Mouse (Mus musculus) neural tube, embryonic 13.5 days (tissue): ENCODE data around the gene Enah. TPM values are rescaled to one million over a fixed set of nuclear protein-coding genes. Genes with fewer than 3 reads are reported as not detected.

Experiments used
- ATAC-seq: fragments of 200-750 bp; cut with Nextera tagmentation; 2 replicates; pipeline ENCODE4 v1.8.0; 2017; ENCODE audit warnings: low read depth, mild to moderate bottlenecking, moderate TSS enrichment, moderate library complexity
- H3K27ac ChIP-seq: fragments of 300-500 bp; sonication (generic); replicated peaks from 2 replicates; pipeline ENCODE4 v1.5.1; 2015; ENCODE audit warnings: moderate library complexity, mild to moderate bottlenecking, inconsistent platforms
- H3K27me3 ChIP-seq: fragments of 300-500 bp; sonication (generic); 2 replicates; pipeline ENCODE4 v1.6.1; 2015; ENCODE audit warnings: mild to moderate bottlenecking, inconsistent platforms
- H3K36me3 ChIP-seq: fragments of 300-500 bp; sonication (generic); 2 replicates; pipeline ENCODE4 v1.6.1; 2015; ENCODE audit warnings: mild to moderate bottlenecking, inconsistent platforms
- H3K4me1 ChIP-seq: fragments of 300-500 bp; sonication (generic); replicated peaks from 2 replicates; pipeline ENCODE4 v1.6.1; 2015; ENCODE audit warnings: inconsistent platforms
- H3K4me2 ChIP-seq: fragments of 300-500 bp; sonication (generic); 2 replicates; pipeline ENCODE4 v1.6.1; 2015; ENCODE audit warnings: inconsistent platforms, mild to moderate bottlenecking, moderate library complexity
- H3K4me3 ChIP-seq: fragments of 300-500 bp; sonication (generic); 2 replicates; pipeline ENCODE4 v1.5.1; 2015; ENCODE audit warnings: mild to moderate bottlenecking, inconsistent platforms
- H3K9ac ChIP-seq: fragments of 300-500 bp; sonication (generic); 2 replicates; pipeline ENCODE4 v1.6.1; 2015; ENCODE audit warnings: moderate library complexity, mild to moderate bottlenecking, inconsistent platforms
- H3K9me3 ChIP-seq: fragments of 300-500 bp; sonication (generic); 2 replicates; pipeline ENCODE4 v1.6.1; 2016; ENCODE audit warnings: inconsistent platforms
- WGBS: fragments of 180-500 bp; shearing (Covaris S2); methylation state at CpG from one replicate; pipeline ENCODE4 v1.1.7; 2015; 5-methylcytosine and 5-hydroxymethylcytosine counted together
- polyA plus RNA-seq: library from polyadenylated mRNA; unstranded; fragments of >200 nt; fragmentation: Nextera tagmentation; extraction: Ambion mirVana; gene quantifications from 2 replicates; pipeline ENCODE4 v1.2.1, GENCODE M21; 2015

The Enah gene
- polyA plus RNA-seq, 1 experiment from 2014 or later = 35.6 TPM

DNA sequence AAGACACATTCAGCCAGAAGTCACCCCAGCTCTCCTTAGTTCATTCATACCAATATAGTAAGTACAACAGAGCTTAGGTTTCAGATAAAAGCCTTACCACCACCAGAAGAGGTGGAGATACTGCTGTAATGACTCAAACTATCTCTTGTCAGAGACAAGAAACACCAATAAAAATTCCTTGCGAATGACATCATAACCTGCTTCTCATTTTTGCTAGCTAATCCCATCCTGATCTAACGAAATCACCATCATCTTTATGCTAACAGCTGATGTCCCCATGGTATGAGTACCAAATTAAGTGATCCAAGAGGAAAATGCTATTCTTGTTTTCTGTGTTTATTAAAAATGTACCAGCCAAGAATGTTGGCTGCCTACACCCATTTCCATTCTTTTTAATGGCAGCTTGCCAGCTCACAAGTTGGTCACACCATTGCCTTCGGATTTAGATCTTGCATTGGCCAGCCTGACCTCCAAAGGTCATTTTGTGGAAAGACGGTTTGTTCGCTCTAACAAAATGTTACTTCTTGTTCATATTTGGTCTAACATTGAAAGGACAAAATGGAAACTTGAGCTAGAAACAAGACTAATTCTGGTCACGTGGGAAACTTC lies 2.0 kb upstream of the Enah start:
- ATAC-seq = no peak
- H3K9ac ChIP-seq = no peak overlapping the region
- no peaks in the 10 kb centered on the region for H3K36me3 ChIP-seq
- H3K9me3 ChIP-seq = no peaks in the 10 kb centered on the region
- H3K27me3 ChIP-seq = no peaks in the 10 kb centered on the region
- H3K27ac ChIP-seq = no peak overlapping the region
- H3K4me3 ChIP-seq = no peak overlapping the region
- peak overlapping the region; percentile 61 for H3K4me2 ChIP-seq
- WGBS = 79% methylated on average over 6 of the region's 6 CpGs
- H3K4me1 ChIP-seq = peaks cover 28% of the 10 kb centered on the region

DNA sequence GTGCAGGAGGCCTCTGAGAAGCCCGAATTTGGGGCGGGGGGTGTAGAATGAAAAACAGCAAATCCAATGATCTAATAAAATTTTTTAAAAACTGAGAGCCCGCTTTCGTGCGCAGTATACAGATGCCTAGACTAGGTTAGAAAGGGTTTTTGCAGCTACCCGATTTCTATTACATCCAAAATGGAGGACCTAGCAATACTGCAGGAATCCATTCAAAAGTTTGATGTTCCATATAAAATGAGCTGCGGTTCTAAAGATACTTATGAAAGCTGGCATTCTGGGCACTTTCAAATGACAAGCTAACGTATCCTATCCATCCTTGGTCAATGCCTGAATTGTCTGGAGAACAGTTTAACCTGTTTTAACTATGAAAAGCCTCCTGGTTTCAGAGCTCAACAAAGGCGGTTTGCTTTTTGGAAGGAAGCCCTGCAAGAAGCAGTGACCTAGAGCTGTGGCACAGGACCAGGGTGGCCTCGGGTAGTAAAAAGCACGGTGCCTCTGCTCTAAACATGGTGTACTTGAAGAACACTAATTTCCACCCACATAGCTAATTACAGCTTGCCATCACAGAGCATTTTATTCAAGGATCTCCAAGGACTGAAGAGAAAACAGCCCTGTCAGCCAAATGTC lies 1.2 kb upstream of the Enah start:
- Histone ChIP-seq H3K4me2 (peak overlapping the region; percentile 61), H3K27me3 (no peaks in the 10 kb centered on the region), H3K9me3 (no peaks in the 10 kb centered on the region), H3K4me3 (peak overlapping the region; percentile 88), H3K27ac (peak overlapping the region; percentile 99), H3K4me1 (peaks cover 31% of the 10 kb centered on the region), H3K9ac (peak overlapping the region; percentile 98), H3K36me3 (0 out of 2 replicates have a peak, but pooled peaks cover under 1% of the 10 kb centered on the region)
- ATAC-seq = peak; percentile 3
- WGBS = 16% methylated on average over 11 of the region's 11 CpGs

DNA sequence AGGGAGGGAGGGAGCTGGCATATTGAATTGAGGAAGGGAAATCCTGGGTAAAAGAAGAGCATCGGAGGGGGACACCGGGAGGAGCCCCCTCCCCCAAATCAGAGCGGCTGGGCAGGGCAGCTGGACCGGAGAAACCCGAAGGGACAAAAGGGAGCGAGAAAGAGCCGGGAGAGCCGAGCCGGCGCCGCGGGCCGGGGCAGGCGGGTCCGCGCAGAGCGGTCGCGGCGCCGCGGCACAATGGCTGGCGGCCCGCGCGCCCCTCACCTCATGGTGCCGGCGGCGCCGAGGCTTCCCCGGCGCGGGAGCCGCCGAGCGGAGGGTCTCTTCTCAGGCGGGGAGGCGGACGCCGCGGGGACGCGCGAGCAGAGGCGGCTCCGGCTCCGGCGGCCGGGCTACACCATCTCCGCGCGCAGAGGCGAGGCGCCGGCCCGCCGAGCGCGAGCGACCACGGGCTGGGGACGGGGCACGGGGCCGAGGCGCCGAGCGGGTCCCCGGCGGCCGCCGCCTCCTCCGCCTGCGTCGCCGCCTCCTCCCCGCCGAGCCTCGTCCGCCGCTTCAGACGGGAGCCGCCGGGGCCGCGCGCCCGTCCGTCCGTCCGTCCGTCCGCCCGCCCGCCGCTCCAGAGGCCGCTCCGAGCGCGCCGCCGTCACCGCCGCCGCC lies 394 bp downstream of the Enah start:
- peak overlapping the region; percentile 61 for H3K4me2 ChIP-seq
- H3K9ac ChIP-seq = peak overlapping the region; percentile 98
- peak overlapping the region; percentile 99 for H3K27ac ChIP-seq
- ATAC-seq = peak; percentile 65
- peaks cover 37% of the 10 kb centered on the region for H3K4me1 ChIP-seq
- no peaks in the 10 kb centered on the region for H3K9me3 ChIP-seq
- H3K27me3 ChIP-seq = no peaks in the 10 kb centered on the region
- 0 out of 2 replicates have a peak, but pooled peaks cover 5% of the 10 kb centered on the region for H3K36me3 ChIP-seq
- peak overlapping the region; percentile 88 for H3K4me3 ChIP-seq
- WGBS = under 1% methylated on average over 26 of the region's 104 CpGs

DNA sequence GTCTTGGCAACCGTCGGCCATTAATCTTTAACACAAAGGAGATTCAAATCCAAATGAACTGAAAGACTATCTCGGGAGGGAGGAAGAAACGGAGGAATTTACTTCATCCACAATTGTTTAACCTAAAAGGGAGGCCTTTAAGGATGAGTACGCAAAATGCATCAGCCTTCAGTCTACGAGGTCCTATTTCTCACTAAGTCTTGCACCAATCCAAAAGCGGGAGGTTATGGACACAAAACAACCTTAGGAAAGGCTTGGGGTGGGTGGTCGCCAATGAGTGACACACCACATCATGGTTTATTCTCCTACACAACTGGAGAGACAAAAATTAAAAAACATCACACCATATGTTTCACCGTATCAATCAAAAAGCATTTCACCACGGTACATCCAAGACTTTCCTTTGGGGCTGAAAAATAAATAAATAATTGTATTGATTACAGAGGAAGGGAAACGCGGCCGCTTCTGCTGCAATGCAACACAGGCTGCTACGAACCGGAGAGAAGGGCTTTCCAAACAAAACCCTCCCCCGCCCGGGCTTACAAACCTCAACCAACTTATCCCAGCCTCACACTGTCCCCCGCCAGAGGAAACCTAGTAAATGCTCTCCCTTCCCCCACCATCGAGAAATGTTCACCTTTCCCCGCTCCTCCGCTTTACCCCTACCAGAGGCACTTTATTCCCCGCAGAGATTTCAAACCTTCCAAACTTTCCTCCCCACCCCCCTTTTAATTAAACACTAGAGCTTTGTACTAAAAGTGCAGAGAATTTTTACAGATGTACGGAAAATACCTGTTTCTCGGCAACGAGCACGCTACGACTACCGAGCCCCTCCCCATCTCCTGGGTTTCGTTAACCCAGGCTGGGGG lies 1.2 kb downstream of the Enah start:
- Histone ChIP-seq H3K27ac (peak overlapping the region; percentile 99), H3K27me3 (no peaks in the 10 kb centered on the region), H3K4me2 (peak overlapping the region; percentile 61), H3K36me3 (0 out of 2 replicates have a peak, but pooled peaks cover 5% of the 10 kb centered on the region), H3K4me1 (peaks cover 44% of the 10 kb centered on the region), H3K9me3 (no peaks in the 10 kb centered on the region), H3K4me3 (peak overlapping the region; percentile 88), H3K9ac (peak overlapping the region; percentile 98)
- WGBS = under 1% methylated on average over 29 of the region's 29 CpGs
- ATAC-seq = peak; percentile 36; the same call in 1 of the 2 replicates

DNA sequence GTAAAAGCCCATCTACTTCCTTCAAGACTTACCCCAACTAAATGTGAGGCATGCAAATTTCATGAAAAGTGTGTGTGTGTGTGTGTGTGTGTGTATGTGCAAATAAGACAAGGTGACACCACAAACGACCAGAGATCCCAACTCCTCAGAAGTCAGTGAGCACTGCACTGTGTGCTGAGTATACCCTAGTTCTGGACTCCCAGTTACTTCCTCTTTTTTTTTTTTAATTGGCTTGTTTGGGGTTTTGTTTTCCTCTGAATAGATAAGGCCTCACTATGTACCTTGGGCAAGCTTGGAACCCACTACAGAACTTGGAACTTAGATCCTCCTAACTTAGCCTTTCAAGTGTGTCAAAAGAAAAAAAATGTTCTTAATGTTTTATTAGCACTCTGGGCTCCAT lies 14.0 kb downstream of the Enah start:
- H3K9ac ChIP-seq = no peak overlapping the region
- H3K4me3 ChIP-seq = no peak overlapping the region
- 90% methylated on average over 1 of the region's 1 CpGs for WGBS
- H3K9me3 ChIP-seq = no peaks in the 10 kb centered on the region
- no peak for ATAC-seq
- H3K27ac ChIP-seq = no peak overlapping the region
- H3K4me2 ChIP-seq = no peak overlapping the region
- 0 out of 2 replicates have a peak, but pooled peaks cover 14% of the 10 kb centered on the region for H3K4me1 ChIP-seq
- peaks cover 13% of the 10 kb centered on the region; the same call in 1 of the 2 replicates for H3K36me3 ChIP-seq
- no peaks in the 10 kb centered on the region for H3K27me3 ChIP-seq

DNA sequence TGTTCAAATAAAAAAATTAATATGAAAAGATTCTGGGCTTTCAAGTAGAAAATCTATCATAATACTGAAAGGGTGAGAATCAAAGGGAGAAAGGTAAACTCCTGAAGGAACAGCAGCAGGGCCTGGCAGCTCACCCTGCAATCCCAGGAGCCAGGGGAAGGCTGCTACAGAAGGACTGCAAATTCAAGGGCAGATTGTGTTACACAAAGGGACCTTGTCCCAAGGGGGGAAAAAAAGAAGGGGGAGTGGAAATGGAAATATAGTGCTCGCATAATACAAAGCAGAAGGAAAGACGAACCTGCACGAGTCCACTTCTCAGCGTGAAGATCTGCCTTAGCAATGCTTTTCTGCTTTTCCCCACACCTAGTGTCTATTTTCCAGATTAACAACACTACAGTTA lies 21.1 kb downstream of the Enah start:
- Histone ChIP-seq H3K36me3 (no peaks in the 10 kb centered on the region), H3K9ac (no peak overlapping the region), H3K4me3 (no peak overlapping the region), H3K9me3 (no peaks in the 10 kb centered on the region), H3K4me2 (no peak overlapping the region), H3K27ac (no peak overlapping the region), H3K4me1 (peaks cover 52% of the 10 kb centered on the region), H3K27me3 (no peaks in the 10 kb centered on the region)
- no peak for ATAC-seq
- 33% methylated on average over 4 of the region's 4 CpGs for WGBS

DNA sequence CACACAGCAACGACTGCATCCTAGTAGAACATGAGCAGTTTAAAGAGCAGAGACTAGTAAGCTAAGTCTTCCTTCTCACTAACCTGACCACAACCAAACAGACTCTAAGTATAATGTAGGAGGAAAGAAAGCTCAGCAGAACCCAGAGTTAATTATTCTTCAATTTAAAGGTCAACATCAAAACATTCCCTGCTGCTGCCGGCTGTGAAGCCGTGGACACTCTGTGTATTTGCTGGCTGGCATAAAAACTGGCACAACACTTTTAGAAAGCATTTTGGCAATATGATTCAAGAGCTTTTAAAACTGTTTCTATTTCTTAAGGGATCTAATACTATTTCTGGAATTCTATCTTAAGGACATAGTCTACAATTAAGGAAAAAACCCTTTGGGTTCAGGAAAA lies 22.0 kb downstream of the Enah start:
- no peak overlapping the region for H3K27ac ChIP-seq
- peaks cover 57% of the 10 kb centered on the region for H3K4me1 ChIP-seq
- no peaks in the 10 kb centered on the region for H3K27me3 ChIP-seq
- H3K9ac ChIP-seq = no peak overlapping the region
- 71% methylated on average over 3 of the region's 3 CpGs for WGBS
- ATAC-seq = no peak
- H3K36me3 ChIP-seq = no peaks in the 10 kb centered on the region
- no peak overlapping the region for H3K4me2 ChIP-seq
- no peak overlapping the region for H3K4me3 ChIP-seq
- no peaks in the 10 kb centered on the region for H3K9me3 ChIP-seq

DNA sequence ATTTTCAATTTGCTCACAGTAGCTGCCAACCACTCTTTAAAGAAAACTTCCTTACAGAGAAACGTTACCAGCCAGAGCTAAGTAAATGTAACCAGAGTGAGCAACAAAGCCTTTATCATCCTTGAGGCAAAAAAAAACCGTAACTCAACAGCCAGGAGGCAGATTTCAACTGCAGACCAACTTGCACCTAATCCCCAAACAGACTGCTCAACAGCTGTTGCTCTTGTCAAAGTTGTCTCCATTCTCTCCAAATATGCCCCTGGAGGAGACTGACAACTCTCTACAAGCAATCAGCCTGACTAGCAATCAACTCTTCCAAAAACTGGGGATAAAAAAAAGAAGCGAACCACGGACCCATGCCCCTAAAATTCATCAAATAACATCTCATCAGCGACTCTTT lies 26.2 kb downstream of the Enah start:
- ATAC-seq = no peak
- 75% methylated on average over 5 of the region's 5 CpGs for WGBS
- no peaks in the 10 kb centered on the region for H3K27me3 ChIP-seq
- no peak overlapping the region for H3K4me2 ChIP-seq
- no peaks in the 10 kb centered on the region for H3K36me3 ChIP-seq
- no peak overlapping the region for H3K4me3 ChIP-seq
- no peak overlapping the region for H3K27ac ChIP-seq
- H3K9me3 ChIP-seq = no peaks in the 10 kb centered on the region
- no peak overlapping the region for H3K9ac ChIP-seq
- peaks cover 59% of the 10 kb centered on the region for H3K4me1 ChIP-seq

DNA sequence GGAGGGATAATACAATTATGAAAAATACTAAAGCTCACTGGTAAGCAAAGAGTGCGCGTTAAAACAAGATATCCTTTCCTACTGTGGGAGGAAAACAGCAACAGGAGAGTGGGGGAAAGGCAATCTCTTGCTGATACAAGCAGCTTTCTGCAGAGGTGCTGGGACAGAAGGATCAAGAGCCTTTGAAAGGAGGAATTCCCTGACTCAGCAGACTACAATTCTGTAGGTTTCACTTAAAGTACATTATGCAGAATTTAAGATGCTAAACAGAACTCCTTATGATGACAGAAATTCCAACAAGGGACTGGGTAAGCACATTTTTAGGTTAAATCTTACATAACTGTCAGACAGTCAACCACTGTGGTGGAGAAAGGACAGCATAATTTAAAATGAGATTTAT lies 31.4 kb downstream of the Enah start:
- Histone ChIP-seq H3K4me3 (no peak overlapping the region), H3K9me3 (no peaks in the 10 kb centered on the region), H3K27ac (no peak overlapping the region), H3K27me3 (no peaks in the 10 kb centered on the region), H3K4me1 (peaks cover 26% of the 10 kb centered on the region), H3K4me2 (no peak overlapping the region), H3K36me3 (no peaks in the 10 kb centered on the region; the same call in 1 of the 2 replicates), H3K9ac (no peak overlapping the region)
- ATAC-seq = no peak
- WGBS = 81% methylated on average over 2 of the region's 2 CpGs

DNA sequence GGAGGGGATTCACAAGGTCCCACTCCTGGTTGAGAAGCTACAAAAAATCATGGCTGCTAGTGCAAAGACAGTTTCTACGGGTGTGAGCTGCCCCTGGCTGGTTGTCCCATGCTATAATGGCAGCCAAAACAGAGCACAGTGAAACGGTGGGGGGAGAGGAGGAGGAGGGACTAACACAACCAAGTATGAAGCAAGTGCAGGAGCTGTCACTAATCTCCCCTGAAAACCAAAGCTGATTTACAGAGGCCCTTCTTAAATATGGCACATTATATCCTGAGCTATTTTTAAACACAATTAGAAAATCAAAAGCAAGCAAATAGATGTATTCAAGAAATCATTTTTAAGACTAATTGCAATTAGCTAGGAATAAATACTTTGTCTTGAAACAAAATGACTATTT lies 32.6 kb downstream of the Enah start:
- Histone ChIP-seq H3K4me1 (peaks cover 21% of the 10 kb centered on the region), H3K27ac (no peak overlapping the region), H3K9me3 (no peaks in the 10 kb centered on the region), H3K4me3 (no peak overlapping the region), H3K36me3 (peaks cover 3% of the 10 kb centered on the region), H3K27me3 (no peaks in the 10 kb centered on the region), H3K4me2 (no peak overlapping the region), H3K9ac (no peak overlapping the region)
- no peak for ATAC-seq
- WGBS = 67% methylated on average over 2 of the region's 2 CpGs

DNA sequence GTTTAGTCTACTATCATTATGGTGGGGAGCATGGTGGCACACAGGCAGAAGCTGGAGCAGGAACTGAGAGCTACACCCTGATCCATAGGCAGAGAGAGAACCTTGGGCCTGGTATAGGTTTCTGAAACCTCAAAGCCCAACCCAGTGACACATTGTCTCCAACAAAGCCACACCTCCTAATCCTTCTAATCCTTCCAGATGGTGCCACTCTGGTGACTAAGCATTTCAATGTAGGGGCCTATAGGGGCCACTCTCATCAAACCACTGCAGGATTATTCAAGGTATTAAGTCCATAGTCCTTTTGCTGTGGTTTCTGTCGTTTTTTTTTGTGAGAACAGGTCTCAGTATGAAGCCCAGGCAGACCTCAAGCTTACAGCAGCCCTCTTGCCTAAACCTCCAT lies 33.9 kb downstream of the Enah start:
- no peaks in the 10 kb centered on the region for H3K27me3 ChIP-seq
- ATAC-seq = no peak
- WGBS = 89% methylated on average over 1 of the region's 1 CpGs

DNA sequence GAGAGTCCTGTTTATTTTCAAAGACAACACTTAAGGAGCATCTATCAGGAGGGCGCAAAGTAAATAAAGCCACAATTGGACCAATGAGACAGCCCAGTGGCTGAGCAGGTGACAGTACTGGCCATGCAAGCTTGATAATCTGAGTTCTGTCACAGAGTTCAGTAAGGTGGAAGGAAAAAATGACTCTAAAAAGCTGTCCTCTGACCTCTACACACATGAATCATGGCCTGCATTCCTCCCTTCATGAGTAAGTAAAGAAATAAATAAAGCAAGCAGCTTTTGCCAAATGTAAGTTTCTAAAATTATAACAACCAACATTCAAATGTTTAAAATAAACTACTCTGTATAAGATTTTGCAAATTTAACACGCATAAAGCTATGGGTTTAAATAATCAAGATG lies 35.0 kb downstream of the Enah start:
- H3K4me1 ChIP-seq = peaks cover 6% of the 10 kb centered on the region; the same call in 1 of the 2 replicates
- ATAC-seq = no peak
- 96% methylated on average over 2 of the region's 2 CpGs for WGBS

More for the DNA sequence above, 33.9 kb downstream of the Enah start:
- Histone ChIP-seq H3K4me3 (no peak overlapping the region), H3K27ac (no peak overlapping the region), H3K4me1 (peaks cover 11% of the 10 kb centered on the region; the same call in 1 of the 2 replicates), H3K9ac (no peak overlapping the region), H3K9me3 (no peaks in the 10 kb centered on the region), H3K4me2 (no peak overlapping the region), H3K36me3 (peaks cover 3% of the 10 kb centered on the region)

More for the DNA sequence above, 35.0 kb downstream of the Enah start:
- H3K4me3 ChIP-seq = no peak overlapping the region
- H3K4me2 ChIP-seq = no peak overlapping the region
- no peaks in the 10 kb centered on the region for H3K9me3 ChIP-seq
- H3K36me3 ChIP-seq = peaks cover 3% of the 10 kb centered on the region
- no peak overlapping the region for H3K9ac ChIP-seq
- H3K27me3 ChIP-seq = no peaks in the 10 kb centered on the region
- H3K27ac ChIP-seq = no peak overlapping the region
